Mouse (Mus musculus) thymus, postnatal 4 days (tissue): Measurements from ENCODE around the gene Ntmt1.

ENCODE experiments used
- DNase-seq: peaks from one replicate; pipeline ENCODE4 v3.0.0; 2021

The Ntmt1 gene

GRCm38 (mm10) chr2:30807648-30808295 lies at the start of gene Ntmt1:
Ntmt1 (plus strand) TSS chr2:30807826.
- peak; percentile 97 for DNase-seq

GRCm38 (mm10) chr2:30758341-30759087 lies 49.1 kb upstream of the Ntmt1 start:
- no peak for DNase-seq

- no peak for DNase-seq
Observed at GRCm38 (mm10) chr2:30759088-30759374, 48.6 kb upstream of the Ntmt1 start.

DNA sequence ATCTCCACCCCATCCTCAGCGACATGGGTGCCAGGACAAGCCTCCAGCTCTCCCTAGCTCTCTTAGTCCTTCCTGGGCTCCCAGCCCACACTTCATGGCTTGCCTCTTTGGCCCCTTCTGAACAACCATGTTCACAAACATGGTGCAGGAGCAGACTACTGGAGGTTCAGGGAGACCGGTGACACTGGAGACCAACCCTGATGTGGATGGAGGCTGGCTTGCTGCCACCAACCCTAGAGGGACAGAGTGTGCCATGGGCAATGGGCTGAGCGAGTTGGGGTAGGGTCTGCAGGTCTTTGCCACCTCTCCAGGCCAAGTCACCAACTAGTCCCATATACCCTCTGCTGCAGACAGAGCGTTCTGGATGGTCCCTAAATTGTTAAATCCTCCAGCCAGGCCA lies 48.2 kb upstream of the Ntmt1 start:
- DNase-seq, result no peak

DNA sequence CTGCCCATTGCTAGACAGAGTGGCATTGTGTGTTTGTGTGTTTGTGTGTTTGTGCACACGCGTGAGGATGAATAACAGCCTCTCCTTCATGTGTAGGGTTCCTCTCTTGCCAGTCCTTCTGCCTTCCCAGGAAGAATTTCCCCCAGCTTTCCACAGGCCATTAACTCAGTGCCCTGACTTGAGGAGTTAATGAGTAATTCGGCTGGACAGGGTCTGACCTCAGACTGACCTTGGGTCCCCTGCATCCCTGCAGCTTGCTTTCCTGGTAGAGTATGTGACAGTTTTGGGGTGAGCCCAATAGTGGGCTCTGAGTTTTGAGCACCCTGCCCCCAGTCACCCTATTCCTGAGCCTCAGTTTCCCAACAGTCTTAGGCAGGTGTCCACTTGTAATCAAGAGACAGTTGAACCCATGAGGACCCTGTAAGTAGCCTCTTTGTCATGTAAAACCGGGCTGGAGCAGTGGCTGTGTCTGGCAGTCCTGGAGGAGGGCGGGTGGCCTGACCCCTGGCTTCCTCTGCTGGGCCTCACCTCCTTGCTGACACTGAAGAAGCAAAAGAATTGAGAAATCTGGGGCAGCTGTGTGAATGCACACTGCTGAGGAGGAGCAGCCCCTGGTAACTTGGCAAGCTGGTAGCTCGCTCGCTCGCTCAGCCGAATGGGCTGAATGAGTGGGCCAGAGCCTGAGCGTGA lies 47.6 kb upstream of the Ntmt1 start:
- DNase-seq, result no peak

GRCm38 (mm10) chr2:30760706-30761105 lies 46.9 kb upstream of the Ntmt1 start:
- DNase-seq, result no peak

DNA sequence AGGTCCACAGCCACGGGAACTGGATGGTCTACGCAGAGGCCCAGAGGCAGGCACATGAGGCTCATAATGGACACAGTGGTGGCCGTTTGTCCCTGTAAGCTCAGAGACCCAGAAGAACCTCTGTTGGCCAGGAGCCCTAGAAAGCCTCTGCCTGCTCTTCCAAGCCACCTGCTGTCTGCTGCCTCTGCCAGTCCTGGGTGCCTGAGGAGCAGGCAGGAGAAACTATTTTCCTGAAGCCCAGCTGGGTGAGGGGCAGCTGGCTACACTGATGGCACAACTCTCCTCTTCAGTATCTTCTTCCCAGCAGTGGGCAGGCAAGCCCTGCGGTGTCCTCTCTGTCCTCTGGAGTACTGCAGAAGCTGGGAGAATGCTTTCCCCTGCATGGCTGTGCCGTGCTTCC lies 41.2 kb upstream of the Ntmt1 start:
- no peak for DNase-seq

DNA sequence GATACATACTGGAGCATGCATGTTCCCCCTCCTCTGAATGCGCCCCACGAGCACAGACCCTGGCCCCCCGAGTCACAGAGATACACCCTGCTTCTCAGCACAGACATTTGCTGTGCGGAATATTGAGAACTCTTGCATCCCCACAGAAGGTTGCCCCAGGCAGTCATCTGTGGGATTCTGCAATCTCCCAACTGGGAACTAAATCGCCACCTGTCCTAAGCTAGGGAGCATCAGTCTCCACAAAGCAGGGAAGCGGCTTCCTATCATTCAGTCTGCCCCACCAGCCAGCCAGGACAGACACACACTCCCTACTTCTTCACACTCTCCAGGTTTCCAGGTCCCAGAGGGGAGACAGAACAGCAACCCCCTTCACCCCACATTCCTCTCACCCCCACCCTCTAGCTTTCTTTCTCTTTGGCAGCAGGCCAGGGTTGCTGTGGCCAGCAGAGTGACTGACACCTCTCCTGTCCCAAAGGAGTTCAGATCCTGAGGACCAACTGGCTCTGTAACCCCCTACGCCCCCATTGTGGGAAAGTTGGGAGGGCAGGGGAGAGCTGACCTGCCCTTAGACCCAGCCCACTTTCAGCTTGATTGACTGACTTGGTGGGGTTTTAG lies 39.9 kb upstream of the Ntmt1 start:
- no peak for DNase-seq

DNA sequence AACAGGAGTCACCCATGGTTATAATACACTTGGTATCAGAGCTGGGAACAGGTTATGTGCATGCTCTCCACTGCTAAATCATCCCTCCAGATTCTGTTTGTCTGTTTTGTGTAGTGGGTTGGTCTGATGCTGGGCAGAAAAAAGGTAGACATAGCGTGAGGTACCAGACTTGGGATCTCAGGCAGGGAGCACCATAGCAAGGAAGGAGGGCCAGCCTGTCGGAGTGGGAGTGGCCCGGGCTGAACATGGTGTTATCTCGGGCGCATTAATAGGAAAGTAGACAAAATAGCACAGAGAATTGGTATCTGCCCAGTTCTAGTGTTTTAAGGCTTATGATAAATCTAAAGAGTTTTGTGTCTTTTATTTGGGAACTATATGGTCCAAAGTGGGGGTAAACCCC lies 39.1 kb upstream of the Ntmt1 start:
- DNase-seq, result no peak

GRCm38 (mm10) chr2:30769187-30769586 lies 38.4 kb upstream of the Ntmt1 start:
- DNase-seq, result peak; percentile 42

DNA sequence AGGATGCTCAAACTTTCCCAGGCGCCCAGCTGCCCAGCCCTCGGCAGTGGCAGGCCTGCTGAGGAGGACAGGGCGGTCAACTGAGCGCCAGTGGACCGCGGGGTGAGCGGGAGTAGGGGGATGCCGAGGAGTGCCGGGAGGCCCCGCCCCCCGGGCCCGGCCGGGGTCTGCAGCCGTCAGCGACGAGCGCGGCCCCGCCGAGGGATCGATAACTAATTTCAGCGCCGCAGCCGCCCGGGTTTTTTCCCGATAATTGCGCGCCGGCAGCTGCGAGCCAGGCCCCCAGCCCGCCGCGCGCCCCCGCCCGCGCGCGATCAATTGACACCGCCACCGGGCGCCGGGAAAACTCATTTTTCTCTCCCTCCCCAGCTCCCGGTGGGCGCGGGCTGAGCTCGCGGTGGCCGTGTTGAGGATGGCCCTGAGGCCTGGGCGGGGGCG lies 36.2 kb upstream of the Ntmt1 start:
- no peak for DNase-seq

GRCm38 (mm10) chr2:30771806-30772460 lies 35.7 kb upstream of the Ntmt1 start:
- no peak for DNase-seq

DNA sequence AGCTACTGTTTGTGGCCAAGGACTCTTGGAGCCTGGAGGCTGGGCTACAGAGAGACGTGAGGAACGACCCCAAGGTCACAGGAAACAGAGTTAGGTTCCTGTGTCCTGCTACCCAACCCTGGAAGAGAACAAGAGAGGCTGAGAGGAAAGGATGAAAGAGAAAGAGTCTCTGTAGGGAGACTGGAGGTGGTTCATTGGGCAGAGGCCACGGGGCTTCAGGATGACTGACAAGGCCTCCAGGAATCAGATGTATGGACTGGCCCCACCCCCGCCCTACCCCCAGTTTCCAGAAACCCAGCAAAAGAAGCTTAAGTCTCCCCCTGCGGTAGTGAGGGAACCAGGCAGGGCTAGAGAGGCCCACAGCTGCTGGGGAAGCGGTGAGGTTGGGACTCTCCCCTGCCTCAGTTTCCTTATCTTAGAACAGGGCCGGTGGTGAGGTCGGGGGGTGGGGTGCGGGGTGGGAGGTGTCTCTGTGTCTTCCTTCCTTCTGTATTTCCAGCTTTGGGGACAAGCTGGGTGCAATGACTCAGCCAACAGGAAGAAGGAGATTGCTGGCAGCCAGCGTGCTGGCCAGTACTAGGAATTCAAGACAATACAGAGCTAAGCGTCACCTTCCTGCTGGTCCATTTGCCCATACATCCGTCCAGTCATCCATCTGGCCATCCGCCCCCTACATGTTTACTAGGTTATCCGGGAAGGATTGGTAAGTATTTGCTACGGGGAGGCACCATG lies 34.9 kb upstream of the Ntmt1 start:
- no peak for DNase-seq

DNA sequence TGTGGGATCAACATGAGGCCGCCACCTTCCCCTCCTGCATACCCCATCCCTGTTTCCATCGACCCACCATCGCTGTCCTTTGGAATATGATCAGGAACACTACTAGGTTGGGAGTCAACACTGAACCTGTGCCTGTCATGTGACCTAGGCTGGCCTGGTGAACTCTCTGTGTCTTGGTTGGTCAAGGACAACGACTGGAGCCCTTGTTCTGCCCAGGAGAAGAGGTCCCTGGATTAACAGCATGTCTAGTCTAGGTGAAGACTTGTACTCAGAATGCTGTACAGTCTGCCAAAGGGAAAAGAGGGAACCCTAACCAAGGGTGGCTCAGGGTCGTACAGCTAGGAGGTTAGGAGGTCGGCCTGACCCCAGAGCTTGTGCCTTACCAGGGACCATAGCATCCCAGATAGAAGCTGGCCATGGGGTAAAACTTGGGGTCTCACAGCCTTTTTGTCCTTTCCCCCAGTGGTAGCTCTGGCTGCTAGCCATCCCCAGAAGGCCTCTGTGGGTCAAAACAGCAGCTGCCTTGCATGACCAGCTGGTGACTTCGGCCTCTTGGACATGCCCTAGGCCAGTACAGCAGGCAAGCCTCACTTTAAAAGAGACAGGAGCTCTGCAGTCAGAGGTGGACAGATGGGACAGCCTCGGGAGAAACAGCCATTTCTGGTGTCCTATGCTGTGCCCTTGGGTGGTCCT lies 34.2 kb upstream of the Ntmt1 start:
- DNase-seq, result no peak

GRCm38 (mm10) chr2:30775955-30776354 lies 31.7 kb upstream of the Ntmt1 start:
- DNase-seq, result no peak

DNA sequence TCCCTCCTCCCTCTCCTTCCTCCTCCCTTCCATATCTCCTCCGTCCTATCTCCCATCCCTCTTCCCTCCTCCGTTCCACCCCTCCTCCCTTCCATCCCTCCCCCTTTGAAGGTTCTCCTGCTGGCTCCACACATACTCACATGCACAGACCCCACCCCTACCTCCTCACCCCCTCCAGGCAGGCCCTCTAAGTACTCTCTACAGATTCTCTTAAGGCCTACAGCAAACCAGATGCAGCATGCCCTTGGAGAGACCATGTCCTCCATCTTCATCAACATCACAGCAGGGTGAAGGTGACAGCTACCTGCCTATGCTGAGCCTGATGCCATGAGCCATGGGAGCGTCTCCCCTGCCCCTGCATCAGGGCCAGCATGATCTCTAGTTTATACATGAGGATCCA lies 30.4 kb upstream of the Ntmt1 start:
- no peak for DNase-seq

GRCm38 (mm10) chr2:30778235-30778634 lies 29.4 kb upstream of the Ntmt1 start:
- DNase-seq, result no peak

DNA sequence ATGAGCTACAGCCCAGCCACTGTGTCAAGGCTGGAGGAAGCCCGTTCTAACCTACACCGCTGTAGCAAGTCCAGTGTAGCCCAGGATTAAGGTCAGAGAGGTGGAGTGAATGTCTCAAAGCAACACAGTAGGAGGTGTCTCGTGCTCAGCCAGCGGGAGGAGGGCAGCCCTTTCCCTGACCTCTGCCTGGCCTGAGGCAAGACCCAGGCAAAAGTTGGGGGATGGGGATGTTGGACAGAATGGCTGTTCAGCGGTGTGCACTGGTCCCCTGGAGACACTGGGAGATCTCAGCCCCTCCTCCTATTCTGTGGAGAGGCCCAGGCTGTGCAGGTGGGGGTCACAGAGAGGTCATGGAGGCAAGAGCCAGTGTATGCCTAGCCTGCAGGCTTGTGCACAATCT lies 28.4 kb upstream of the Ntmt1 start:
- no peak for DNase-seq

DNA sequence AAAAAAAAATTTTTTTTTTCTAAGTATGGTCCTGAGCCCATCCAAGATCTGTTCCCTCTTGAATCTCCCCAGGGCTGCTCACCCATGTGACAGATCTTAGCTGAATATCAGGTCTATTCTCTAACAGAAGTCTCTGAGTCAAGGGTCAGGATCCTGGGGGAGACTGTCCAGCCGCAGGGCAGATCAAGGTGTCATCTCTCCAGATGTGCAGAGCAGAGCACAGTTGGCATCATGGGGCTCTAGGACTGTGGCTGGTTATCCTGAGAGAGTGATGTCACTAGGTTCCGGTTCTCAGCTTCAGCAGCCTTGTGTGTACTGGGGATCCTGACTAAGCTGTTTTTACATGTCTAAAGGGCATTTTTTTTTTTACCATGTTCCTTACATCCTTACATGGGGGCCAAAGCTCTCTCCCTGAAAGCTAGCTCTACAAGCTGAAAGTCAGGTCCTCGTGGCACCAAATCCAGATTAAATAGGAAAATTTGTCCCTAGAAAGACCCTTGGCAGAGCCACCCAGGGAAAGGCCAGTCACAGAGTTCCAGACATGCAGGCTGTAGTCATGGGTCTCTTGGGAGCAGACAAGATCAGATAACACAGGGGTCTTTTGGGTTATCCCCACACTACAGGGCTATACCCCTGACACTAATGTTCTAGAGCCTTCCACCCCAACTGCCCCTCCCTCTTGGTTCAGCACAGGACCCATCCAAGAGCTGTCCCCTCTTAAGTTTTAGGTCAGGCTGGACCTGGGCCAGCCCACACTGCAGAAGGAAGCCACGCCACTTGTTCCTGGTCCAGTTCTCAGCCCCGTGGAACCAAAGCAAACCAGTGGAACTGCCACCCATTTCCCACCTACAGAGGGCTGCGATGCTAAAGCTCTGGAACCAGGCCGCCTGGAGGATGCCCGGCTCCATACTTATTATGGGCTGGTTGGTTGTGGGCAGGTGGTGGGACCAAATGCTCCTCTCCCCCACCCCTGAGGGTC lies 25.0 kb upstream of the Ntmt1 start:
- DNase-seq, result no peak

DNA sequence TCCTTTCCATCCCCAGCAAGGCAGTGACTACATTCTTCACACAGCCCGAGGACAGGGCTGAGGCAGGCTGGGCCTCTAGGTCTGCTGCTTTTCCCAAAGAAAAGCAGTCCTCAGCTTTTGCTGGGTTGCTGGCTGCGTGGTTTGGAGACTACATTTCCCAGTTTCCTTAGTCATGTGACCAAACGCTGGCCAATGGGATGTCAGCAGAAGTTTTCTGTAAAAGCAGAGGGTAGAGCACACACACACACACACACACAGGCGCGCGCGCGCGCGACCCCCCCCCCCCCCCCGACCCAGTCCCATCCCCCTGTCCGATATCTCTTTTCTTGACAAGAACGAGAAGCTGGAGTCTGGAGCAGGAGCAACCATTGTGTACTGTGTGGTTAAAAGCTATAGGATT lies 24.3 kb upstream of the Ntmt1 start:
- DNase-seq, result peak; percentile 65
